Mouse (Mus musculus) urinary bladder, adult 2 months (tissue): ENCODE measurements around the gene Plppr3. TPM values are rescaled to one million over a fixed set of nuclear protein-coding genes. Genes with fewer than 3 reads are reported as not detected.

ENCODE experiments used
- DNase-seq: peaks from one replicate; pipeline ENCODE4 v3.0.0; 2022; ENCODE audit warnings: low spot score
- polyA plus RNA-seq: library from polyadenylated mRNA; depleted of rRNA; stranded (reverse); fragments of >200 nt; gene quantifications from 2 replicates; pipeline ENCODE4 v1.2.3, GENCODE M21; 2012

Plppr3 gene
- polyA plus RNA-seq, 1 experiment = 1.8 TPM

DNA sequence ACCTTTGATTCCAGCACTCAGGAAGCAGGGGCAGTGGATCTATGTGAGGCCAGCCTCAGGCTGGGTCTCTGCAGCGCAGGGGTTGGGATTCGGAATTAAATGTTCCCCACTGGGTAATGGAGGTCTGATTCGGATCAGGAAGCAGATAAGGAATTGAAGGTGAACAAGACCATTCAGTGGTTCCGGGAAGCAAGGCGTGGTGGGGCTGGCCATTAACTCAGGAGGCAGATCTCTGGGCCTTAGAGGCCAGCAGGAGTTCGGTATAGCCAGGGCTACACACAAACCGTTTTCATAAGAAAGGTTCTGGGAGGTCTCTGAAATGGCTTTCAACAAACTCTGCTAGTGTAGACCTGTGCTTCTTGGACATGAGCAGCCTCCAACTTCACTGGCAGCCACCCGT, 21.6 kb downstream of the Plppr3 start:
- DNase-seq = no peak

DNA sequence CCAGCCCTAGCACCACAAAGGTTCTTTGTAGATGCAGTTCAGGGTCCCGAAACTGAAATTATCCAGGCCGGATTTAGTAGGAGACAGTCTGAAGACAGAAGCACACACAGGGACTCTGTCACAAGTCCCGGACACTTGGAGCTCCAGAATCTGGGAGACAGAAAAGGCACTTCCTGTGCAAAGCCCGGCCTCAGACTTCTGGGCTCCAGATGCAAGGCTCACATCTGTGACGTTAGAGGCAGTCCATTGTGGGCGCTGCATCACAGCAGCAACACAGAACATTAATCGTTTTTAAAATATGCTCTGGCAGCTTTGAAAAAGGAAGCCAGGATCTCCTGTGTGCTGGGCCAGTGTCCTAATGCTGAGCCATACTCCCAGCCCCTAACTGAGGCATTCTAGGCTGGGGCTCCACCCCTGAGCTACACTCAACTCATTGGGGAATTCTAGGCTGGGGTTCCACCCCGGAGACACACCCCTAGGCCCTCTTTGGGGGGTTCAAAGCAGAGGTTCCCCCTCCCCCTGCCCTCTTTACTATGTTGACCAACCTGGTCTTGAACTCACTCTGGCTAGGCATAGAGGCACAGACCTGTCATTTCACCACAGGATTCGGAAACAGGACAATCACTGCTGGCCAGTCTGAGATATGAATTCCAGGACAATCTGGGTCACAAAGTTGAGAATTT, 22.2 kb downstream of the Plppr3 start:
- no peak for DNase-seq

DNA sequence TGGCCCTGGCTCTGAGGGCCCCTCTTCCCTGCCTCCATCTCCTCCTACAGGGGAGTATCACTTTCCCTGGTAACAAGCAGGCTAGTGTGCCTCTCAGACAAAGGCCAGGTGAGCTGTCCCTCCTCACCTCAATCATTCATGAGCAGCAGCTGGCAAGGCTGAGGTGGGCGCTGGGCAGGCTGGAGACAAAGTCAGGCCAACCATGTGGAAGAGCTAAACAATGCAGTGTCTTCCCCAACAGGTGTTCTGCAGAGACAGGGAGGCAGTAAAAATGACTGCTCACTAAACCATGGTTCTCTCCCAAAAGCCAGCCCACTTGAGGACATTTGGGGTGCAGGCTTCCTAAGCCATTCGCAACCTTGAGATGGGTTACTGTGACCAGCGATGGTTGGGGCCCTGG, 22.8 kb downstream of the Plppr3 start:
- DNase-seq = no peak

DNA sequence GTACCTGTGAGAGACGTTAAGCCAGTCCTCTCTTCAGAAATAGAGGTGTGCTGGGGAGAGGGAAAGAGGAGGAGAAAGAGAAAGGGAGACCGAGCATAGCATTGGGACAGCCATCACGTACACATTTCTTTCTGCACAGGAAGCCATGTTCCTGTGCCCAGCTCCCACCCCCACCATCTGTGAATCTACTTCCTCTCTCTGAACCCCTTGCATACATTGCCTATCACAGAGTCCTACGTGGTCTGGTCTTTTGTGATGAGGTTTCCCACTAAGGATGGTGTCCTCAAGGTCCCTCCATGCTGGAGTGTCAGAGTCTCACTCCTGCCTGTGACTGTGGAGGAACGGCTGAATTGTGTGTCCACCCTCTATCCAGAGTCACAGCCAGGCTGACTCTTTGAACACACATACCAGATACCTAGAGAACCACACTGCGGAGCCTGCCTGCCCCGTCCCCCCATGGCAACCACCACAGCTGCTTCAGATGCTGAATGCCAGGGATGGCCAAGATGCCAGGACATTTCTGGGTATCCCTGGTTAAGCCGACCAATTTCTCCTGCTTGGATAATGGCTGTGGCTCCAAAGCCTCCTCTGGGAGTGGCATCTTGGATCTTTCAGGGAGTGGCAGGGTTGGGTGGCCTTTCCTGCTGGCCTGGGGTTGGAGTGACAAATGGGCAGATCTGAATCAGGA, 24.3 kb downstream of the Plppr3 start:
- DNase-seq = no peak

DNA sequence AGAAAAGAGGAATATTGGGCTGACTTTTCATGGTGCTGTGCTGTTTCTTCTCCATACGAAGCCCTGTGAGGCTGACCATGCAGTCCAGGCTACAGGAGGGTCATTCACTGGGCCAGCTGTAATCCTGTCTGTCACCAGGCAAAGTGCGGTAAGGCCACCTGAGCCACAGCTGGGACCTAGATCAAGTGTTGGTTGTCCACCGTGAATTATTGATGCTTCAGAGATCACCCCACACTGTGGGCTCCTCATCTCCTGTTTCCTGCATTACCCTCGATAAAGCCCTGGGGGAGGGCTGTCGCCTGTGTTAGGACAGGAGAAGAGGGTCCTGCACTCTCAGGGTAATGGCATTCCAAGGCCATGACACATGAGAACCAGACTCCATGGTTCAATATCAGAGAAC, 27.9 kb downstream of the Plppr3 start:
- no peak for DNase-seq

DNA sequence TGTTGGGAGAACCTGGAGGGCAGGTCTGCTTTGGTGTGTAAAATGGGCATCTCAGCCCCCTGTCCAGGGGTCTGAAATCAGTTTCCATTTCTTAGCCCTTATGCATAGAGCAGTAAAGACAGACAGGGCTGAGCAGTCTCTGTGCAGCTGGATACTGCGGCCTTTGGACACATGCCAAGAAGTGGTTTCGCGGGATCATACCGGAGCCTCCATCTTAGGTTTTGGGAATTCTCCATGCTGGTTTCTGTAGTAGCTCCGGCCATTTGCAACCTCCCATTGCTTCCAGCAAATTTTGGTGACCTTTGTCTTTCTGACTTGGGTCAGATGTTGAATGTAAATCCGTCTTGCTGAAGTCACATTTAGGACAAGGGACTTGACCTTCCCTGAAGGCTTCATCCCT, 31.0 kb downstream of the Plppr3 start:
- no peak for DNase-seq

DNA sequence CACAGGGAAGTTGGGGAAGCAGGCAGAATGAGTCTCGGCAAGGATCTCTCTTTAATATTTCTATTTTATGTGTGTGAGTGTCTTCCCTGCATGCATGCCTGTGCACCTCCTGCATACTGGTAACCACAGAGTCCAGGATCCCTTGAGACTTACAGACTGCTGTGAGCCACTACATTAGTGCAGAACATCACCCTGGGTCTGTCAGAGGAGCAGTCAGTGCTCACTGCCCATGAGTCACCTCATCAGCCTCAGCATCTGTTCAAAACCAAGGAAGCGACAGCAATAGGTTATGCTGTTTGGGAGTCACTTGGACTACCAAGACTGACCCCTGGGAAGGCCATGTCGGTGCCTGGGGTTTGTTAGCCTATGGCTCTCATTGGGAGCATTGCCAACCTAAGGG, 32.1 kb downstream of the Plppr3 start:
- no peak for DNase-seq

DNA sequence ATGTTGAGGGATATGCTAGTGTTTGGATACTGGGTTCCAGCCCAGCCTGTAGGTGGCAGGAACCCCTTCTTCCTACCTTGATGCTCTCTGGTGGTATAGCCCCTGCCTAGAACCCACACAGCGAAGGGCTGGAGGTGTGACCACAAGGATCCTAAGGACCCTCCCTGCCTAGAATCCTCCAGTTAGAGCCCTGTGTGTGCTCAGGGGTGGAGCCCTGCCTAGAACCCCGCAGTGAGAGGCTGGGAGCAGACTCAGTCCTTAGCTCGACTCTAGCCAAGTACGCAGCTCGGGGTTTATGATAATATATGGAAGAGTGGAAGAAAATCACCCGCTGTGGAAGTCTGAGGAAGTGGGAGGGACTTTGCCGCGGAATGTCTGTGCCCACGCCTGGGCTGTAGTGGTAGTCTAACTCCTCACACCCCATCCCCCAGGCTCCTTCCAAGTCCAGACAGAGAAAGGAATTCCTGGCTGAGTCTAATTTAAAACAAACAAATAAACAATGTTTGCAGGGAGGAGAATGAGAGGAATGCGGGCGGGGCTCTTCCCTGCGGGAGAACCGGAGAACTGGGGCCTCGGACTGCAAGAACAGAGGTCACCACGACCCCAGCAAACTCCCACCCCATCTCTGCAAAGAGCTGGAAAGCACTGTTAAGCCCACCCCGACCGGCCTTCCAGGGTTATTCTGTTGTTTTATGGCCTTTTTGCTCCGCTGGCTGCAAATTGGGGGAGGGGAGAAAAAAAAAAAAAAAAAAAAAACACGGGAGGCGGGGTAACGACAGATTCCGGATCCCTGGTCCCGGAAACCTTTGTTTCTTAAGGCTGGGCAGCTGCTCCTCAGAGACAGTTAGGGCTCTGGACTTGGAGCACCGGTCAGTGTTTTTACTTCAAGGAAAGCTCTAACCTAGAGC, 33.5 kb downstream of the Plppr3 start:
- DNase-seq = no peak

DNA sequence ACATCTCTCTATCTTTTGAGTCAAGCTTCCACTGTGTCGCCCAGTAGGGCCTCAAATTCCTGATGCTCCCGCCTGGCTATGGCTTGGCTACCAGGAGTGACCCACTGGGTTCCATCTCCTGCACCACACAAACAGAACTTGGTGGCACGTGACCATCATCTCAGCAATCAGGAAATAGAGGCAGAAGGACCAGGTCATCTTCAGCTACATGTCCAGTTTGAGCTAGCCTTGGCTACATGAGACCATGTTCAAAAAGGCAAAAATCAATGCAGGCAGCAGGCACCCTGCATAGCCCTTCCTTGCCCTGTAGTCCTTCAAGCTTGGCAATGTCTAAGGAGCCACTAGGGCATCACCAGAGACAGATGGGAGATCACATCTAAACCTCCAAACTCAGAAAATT, 34.3 kb downstream of the Plppr3 start:
- DNase-seq = no peak

DNA sequence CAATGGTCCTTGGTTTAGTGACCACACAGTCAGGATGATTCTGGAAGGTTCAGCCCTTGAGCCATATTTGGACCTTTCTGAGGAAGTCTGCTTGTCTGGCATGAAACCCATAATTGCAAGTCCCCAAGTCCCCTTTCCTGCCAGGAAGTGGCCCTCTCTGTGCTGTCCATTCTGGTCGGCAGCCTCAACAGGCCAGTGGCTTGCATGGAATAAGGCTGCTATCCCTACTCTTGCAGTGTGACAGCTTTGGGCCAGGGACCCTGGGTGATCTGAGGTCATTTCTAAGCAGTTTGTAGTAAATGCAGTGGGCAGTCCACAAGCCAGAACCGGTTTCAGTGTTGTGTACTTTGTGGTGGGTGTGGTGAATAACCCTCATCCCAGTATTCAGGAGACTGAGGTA, 36.3 kb downstream of the Plppr3 start:
- no peak for DNase-seq

DNA sequence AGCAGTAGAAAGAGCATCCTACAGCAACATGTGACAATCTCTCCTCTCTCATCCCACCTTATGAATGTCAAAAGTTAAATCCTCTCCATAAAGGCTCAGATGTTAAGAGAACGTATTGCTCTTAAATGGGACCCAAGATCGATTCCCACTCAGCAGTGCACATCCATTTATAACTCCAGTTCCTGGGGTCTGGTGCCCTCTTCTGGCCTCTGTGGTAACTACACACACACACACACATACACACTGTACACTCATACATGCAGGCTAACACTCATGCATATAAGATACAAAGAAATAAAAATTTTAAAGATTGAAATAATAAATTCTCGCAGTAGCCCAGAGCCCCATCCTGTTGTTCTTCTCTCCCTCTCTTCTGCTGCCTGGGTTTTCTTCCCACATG, 37.5 kb downstream of the Plppr3 start:
- no peak for DNase-seq

DNA sequence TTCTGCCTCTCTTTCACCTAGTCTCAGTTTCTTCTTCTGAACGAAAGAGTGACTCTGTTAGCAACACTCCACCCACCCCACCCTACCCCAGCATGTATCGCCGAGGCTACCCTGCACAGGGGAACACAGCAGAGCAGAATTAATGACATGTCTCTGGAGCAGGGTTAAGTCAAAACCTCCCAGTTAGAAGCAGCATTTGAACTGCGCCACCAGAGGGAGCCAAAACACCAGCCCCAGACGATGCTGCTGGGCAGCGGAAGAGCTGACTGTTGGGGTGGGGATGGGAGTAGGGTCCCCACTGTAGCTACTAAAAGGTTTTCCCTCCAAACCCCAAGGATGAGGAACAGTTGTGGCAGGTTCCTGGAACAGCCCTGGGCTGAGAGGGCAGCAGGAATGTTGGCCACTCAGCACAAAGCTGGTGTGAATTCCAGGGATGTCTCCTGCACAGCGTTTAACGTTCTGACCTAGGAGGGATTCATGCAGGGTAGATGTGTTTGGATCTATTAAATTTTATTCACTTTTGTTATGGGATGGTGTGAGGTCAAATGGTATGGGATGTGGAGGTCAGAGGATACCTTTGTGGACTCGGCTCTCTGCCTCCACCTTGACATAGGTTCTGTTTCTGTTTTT, 39.5 kb downstream of the Plppr3 start:
- peak; percentile 65 for DNase-seq

DNA sequence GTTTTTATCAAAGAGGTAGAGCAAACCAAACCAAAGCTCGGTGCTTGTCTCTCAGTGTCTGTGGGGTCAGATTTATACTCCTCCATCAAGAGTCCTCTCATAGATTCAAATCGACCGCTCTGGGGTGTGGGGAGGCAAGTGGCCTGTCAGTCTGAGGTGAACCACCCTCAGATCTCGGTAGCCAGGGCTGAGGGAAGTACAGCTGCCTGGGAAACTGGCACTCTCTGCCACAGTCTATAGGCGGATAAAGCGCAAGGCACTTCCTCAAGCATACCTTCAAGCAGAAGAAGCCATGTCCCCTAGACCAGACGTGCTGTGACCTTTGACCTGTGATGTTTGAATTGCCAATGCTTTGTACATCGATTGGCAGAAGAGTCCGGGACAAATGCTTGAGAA, 41.6 kb downstream of the Plppr3 start:
- no peak for DNase-seq

DNA sequence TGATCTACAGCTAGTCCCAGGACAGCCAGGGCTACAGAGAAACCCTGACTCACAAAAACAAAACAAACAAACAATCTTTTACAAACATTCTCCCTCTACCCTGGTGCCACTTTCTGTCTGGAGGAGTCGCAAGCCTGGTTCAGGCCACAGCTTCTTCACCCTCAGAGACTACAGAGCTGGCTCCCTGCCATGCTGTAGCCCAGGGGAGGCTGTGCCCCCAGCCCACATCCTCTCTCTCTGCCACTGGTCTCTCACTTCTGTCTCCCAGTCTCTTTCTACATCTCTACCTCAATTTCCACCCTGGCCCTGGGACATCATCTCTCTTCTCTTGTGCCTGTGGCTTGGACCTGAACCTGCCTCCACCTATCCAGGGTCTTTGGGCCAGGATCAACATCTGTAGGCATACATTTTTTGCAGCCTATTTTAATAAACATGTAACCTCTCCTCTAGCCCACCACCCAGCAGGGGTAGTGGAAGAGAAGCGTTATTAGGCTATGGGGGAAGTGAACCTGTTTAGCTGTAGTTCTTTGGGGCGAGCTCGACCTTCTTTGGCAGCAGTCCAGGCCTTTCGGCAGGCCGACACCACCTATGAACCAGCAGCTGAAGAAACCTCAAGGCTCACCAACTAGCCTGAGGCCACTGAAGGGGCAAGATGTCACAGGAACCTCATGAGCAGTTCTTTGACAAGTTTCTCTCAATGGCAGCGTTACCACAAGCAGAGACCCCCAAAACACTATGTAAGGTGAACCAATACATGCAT, 42.2 kb downstream of the Plppr3 start:
- no peak for DNase-seq

DNA sequence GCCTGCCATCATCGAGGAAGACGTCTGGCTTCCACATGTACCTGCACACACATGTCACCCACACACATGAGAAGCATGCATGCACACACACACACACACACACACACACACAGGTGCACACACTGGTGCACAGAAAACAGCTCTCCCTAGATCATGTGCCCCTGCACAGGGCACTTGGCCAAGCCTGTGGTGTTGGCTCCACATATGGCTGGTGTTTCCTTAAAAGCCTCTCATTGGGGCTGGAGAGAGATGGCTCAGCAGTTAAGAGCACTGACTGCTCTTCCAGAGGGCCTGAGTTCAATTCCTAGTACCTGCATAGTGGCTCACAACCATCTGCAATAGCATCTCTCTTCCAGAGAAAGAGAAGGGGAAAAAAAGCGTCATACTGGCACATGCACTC, 42.9 kb downstream of the Plppr3 start:
- no peak for DNase-seq

DNA sequence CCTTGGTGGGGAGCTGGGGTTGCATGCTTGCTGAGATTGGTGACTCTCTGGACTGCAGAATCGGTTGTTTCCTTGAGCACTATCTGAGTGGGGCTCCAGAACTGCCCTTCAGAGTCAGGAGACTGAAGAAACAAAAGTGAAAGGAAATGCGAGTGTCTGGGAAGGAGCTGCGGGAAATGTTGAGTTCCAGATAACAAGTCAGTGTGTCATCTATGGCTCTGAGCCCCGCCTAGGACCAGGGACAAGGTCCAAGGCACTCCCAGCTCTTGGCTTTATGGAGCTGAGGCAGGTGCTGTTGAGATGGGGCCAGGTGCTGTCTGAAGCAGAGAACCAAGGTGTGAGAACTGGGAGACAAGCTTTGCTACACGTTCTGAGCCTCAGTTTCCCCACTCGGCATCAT, 50.0 kb downstream of the Plppr3 start:
- no peak for DNase-seq

DNA sequence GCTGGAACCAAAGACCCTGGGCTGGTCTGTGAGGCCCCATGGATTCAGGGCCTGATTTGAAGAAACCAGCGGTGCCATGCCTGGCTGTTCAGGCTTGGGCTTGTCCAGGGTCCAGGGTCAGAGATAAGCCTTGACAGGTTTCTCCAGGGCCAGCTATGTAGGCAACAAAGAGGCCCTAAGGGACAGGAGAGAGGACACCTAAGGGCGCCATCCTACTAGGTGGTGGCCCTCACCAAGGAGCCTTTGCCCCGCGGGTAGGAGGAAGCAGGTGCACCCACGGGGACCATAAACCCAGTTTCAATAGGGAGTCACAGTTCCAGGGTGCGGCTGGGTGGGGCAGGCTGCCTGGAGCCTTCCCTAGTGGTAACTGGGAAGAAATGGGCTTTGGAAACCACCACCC, 51.4 kb downstream of the Plppr3 start:
- DNase-seq = no peak

DNA sequence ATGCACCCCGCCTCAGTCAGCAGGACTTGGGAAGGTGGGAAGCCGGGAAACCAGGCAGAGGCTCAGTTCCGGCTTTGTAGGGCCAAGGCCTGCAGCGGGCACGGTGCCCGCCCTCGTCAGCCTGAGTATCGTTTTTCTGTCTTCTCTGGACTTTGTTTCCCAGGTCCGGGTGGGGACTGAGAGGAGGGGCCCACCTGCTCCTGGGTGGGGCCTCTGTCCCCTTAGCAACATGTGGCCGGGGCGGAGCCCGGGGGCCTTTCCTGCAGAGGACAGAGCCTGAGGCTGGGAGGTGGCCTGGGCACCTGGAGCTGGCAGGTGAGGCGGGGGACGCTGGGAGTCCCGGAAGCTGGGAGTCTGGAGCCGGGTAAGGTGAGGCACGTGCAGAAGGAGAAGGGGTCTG, 52.1 kb downstream of the Plppr3 start:
- DNase-seq = no peak

DNA sequence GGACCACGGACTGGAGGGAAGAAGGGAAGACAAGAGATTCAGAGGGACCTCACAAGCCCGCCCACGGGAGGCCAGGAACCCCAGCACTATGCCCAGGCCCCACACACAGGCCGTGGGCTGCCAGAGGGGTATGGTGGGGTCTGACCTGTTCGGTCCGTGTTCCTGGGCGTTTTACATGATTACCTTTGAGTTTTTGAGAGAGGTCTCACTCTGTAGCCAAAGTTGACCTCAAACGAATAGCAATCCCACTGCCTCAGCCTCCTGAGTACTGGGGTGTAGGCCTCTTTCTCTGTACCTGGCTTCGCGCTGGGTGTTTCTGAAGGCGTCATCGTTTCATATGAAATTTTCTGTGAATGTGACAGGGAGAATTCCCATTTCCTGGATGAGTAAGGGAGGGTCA, 52.7 kb downstream of the Plppr3 start:
- DNase-seq = no peak

DNA sequence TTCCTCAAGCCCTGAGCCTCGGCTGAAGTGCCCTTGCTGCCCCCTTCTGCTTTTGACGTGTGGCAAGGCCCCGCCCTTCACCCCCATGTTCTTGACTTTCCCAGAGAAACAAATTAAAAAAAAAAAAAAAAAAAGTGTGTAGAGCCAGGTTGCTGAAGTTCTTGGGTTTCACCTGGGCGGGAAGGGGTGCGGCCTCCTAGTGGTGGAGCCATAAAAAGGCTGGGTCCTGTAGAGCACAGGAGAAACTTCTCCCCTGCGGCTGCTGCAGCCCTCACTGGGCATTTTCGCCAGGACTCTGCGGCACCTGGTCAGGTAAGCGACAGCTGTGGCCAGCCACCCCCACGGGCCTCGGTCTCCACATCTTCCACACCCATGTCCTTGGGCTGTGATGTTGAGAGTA, 53.7 kb downstream of the Plppr3 start, which contains the start of gene Misp:
Misp (plus strand) TSS at position 208 of the 400 bp plus-strand sequence.
- DNase-seq = no peak

DNA sequence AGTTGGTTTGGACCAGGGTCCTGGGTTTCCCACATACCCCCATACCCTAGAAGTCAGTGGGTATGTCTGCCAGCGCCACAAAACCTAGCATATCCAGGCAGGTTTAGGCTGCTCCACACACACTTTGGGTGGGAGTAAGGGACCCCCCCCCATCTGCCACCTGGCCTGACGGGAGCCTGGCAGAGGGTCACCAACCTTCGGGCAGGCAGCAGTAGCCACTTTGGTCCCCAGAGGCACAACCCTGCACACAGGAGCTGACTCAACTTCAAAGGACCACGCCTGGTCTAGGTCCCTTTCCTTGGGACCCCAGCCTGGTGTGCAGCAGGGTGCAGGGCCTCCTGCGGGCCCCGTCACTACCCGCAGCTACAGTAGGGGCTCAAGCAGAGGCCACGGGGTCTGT, 54.2 kb downstream of the Plppr3 start:
- no peak for DNase-seq

DNA sequence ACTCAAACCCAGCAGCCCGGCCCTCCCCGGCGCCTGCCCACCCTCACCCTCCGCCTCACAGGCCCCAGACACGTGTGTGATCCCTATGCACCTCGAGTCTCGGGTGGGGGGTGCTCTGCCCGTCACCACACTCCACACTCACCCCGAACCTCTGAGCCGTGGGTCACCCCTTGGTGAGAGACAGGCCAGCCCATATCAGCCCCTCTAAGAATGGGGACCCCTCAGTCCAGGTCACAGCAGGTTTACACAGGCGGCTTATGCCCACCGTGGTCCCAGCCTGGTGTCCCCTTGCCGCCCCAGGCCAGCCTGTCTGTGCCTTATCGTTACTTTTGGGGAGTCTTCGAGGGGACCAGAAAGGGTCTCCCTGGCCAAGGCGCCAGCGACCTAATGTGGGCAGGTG, 54.8 kb downstream of the Plppr3 start:
- no peak for DNase-seq
